Mouse (Mus musculus) liver, embryonic 14.5 days (tissue): Measurements from ENCODE around the gene Cst6.

Source experiments
- CTCF ChIP-seq: IDR thresholded peaks from 2 replicates; pipeline ENCODE4 v1.5.1; 2016; ENCODE audit warnings: antibody characterized with exemption, low read depth, control low read depth
- EP300 ChIP-seq: IDR thresholded peaks from 2 replicates; pipeline ENCODE4 v1.6.1; 2016; ENCODE audit warnings: antibody characterized with exemption, low read depth

DNA sequence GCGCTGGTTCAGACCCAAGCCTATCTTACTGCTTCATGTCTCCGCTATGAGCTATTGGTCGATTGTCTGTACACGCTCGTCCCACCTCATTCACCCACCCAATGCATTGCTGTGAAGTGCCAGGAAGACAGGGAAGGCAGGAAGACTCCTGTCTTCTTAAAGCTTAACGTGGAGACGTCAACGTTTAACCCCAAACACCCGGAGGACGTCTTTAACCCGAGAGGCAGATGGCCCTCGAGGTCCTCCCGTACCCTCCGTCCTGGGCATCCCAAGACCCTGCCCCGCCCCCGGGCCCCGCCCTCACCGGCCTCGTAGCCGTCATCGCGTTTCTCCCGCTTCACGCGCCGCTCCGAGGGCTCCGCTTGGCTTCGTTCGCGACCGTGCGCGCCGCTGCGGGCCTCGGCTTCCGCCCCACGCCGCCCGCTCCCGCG lies 38.7 kb upstream of the Cst6 start:
- TF ChIP-seq CTCF (no peak), EP300 (no peak)
